Mouse (Mus musculus) intestine, postnatal 0 days (tissue): Measurements from ENCODE around the gene Zfp36l1. TPM values are rescaled to one million over a fixed set of nuclear protein-coding genes. Genes with fewer than 3 reads are reported as not detected.

Source experiments
- ATAC-seq: fragments of 200-750 bp; cut with Nextera tagmentation; 2 replicates; pipeline ENCODE4 v1.8.0; 2017; ENCODE audit warnings: mild to moderate bottlenecking, moderate TSS enrichment, moderate library complexity
- H3K27ac ChIP-seq: fragments of 300-500 bp; sonication (generic); 2 replicates; pipeline ENCODE4 v1.5.1; 2014; ENCODE audit warnings: mild to moderate bottlenecking, low read depth, low read length, moderate library complexity
- H3K27me3 ChIP-seq: fragments of 300-500 bp; sonication (generic); replicated peaks from 2 replicates; pipeline ENCODE4 v1.6.1; 2014; ENCODE audit warnings: low read length, mixed read lengths; ENCODE audit not compliant: control insufficient read depth, insufficient read depth
- H3K36me3 ChIP-seq: fragments of 300-500 bp; sonication (generic); 2 replicates; pipeline ENCODE4 v1.6.1; 2014; ENCODE audit warnings: mild to moderate bottlenecking, moderate library complexity; ENCODE audit not compliant: control insufficient read depth, insufficient read depth
- H3K4me1 ChIP-seq: fragments of 300-500 bp; sonication (generic); replicated peaks from 2 replicates; pipeline ENCODE4 v1.6.1; 2014; ENCODE audit warnings: antibody characterized with exemption, low read length, mixed read lengths; ENCODE audit not compliant: control insufficient read depth, insufficient read depth
- H3K4me2 ChIP-seq: fragments of 300-500 bp; sonication (generic); replicated peaks from 2 replicates; pipeline ENCODE4 v1.6.1; 2014; ENCODE audit warnings: low read depth, mild to moderate bottlenecking, moderate library complexity
- H3K4me3 ChIP-seq: fragments of 300-500 bp; sonication (generic); 2 replicates; pipeline ENCODE4 v1.5.1; 2014; ENCODE audit warnings: low read depth, low read length
- H3K9ac ChIP-seq: fragments of 300-500 bp; sonication (generic); 2 replicates; pipeline ENCODE4 v1.6.1; 2014; ENCODE audit warnings: mild to moderate bottlenecking, low read depth, low read length
- H3K9me3 ChIP-seq: fragments of 300-500 bp; sonication (generic); 2 replicates; pipeline ENCODE4 v1.6.1; 2016; ENCODE audit warnings: mixed run types; ENCODE audit not compliant: control insufficient read depth
- CTCF ChIP-seq: sonication (generic); IDR thresholded peaks from 2 replicates; pipeline ENCODE4 v1.5.1; 2016; ENCODE audit warnings: low read depth, mild to moderate bottlenecking, control low read depth, antibody characterized with exemption, moderate library complexity
- WGBS: fragments of 180-500 bp; shearing (Covaris S2); extraction: QIAGEN DNeasy Blood & Tissue Kit; methylation state at CpG from one replicate; pipeline ENCODE4 v1.1.7; 2014; 5-methylcytosine and 5-hydroxymethylcytosine counted together
- polyA plus RNA-seq: library from polyadenylated mRNA; unstranded; fragments of >200 nt; fragmentation: Nextera tagmentation; extraction: Ambion mirVana; gene quantifications from 2 replicates; pipeline ENCODE4 v1.2.1, GENCODE M21; 2015

Zfp36l1 gene
- polyA plus RNA-seq, 1 experiment from 2014 or later: 80.7 TPM

- H3K4me2 ChIP-seq: no peak overlapping the region
- no peaks in the 10 kb centered on the region for H3K4me1 ChIP-seq
- H3K4me3 ChIP-seq: no peak overlapping the region
- no peak for TF ChIP-seq CTCF
- H3K27me3 ChIP-seq: no peaks in the 10 kb centered on the region
- no peak overlapping the region for H3K27ac ChIP-seq
- ATAC-seq: no peak
- H3K9me3 ChIP-seq: no peaks in the 10 kb centered on the region
- WGBS: 64% methylated on average over 2 of the region's 2 CpGs
- no peak overlapping the region for H3K9ac ChIP-seq
- H3K36me3 ChIP-seq: no peaks in the 10 kb centered on the region
Observed at GRCm38 (mm10) chr12:80074331-80074730, 38.5 kb downstream of the Zfp36l1 start.

- TF ChIP-seq CTCF: no peak
- ATAC-seq: no peak
- Histone ChIP-seq H3K27me3 (no peaks in the 10 kb centered on the region), H3K27ac (no peak overlapping the region), H3K4me2 (no peak overlapping the region), H3K36me3 (no peaks in the 10 kb centered on the region), H3K9ac (no peak overlapping the region), H3K4me3 (no peak overlapping the region), H3K4me1 (no peaks in the 10 kb centered on the region), H3K9me3 (no peaks in the 10 kb centered on the region)
- 62% methylated on average over 8 of the region's 8 CpGs for WGBS
Observed at GRCm38 (mm10) chr12:80070534-80071287, 42.1 kb downstream of the Zfp36l1 start.

GRCm38 (mm10) chr12:80069040-80069439 is 43.8 kb downstream of the Zfp36l1 start:
- ATAC-seq: no peak
- 79% methylated on average over 3 of the region's 3 CpGs for WGBS
- H3K9ac ChIP-seq: no peak overlapping the region
- no peak for TF ChIP-seq CTCF
- no peaks in the 10 kb centered on the region for H3K36me3 ChIP-seq
- no peaks in the 10 kb centered on the region for H3K27me3 ChIP-seq
- no peak overlapping the region for H3K4me2 ChIP-seq
- no peak overlapping the region for H3K27ac ChIP-seq
- no peaks in the 10 kb centered on the region for H3K9me3 ChIP-seq
- H3K4me1 ChIP-seq: no peaks in the 10 kb centered on the region
- H3K4me3 ChIP-seq: no peak overlapping the region

GRCm38 (mm10) chr12:80068016-80068415 is 44.8 kb downstream of the Zfp36l1 start:
- Histone ChIP-seq H3K9me3 (no peaks in the 10 kb centered on the region), H3K9ac (no peak overlapping the region), H3K36me3 (no peaks in the 10 kb centered on the region), H3K27ac (no peak overlapping the region), H3K4me1 (no peaks in the 10 kb centered on the region), H3K4me2 (no peak overlapping the region), H3K27me3 (no peaks in the 10 kb centered on the region), H3K4me3 (no peak overlapping the region)
- TF ChIP-seq CTCF: no peak
- no peak for ATAC-seq
- WGBS: 83% methylated on average over 7 of the region's 7 CpGs

GRCm38 (mm10) chr12:80065049-80065448 is 47.8 kb downstream of the Zfp36l1 start:
- Histone ChIP-seq H3K36me3 (no peaks in the 10 kb centered on the region), H3K4me1 (peaks cover 6% of the 10 kb centered on the region; the same call in 1 of the 2 replicates), H3K9me3 (no peaks in the 10 kb centered on the region), H3K27ac (no peak overlapping the region), H3K27me3 (no peaks in the 10 kb centered on the region), H3K9ac (no peak overlapping the region), H3K4me3 (no peak overlapping the region), H3K4me2 (no peak overlapping the region)
- 64% methylated on average over 8 of the region's 8 CpGs for WGBS
- no peak for TF ChIP-seq CTCF
- ATAC-seq: no peak

- Histone ChIP-seq H3K36me3 (no peaks in the 10 kb centered on the region), H3K9ac (no peak overlapping the region), H3K4me1 (peaks cover 6% of the 10 kb centered on the region; the same call in 1 of the 2 replicates), H3K27me3 (no peaks in the 10 kb centered on the region), H3K4me2 (no peak overlapping the region), H3K4me3 (no peak overlapping the region), H3K9me3 (no peaks in the 10 kb centered on the region), H3K27ac (no peak overlapping the region)
- 77% methylated on average over 4 of the region's 4 CpGs for WGBS
- TF ChIP-seq CTCF: no peak
- no peak for ATAC-seq
Observed at GRCm38 (mm10) chr12:80064306-80064705, 48.5 kb downstream of the Zfp36l1 start.
